Mouse (Mus musculus): ENCODE measurements around the gene Hlx.

- TF ChIP-seq HCFC1 (IDR thresholded peaks at IDR 0.05; ENCODE audit: borderline replicate concordance, insufficient read depth, low read length), result no peak
- TF ChIP-seq ZC3H11A (IDR thresholded peaks at IDR 0.05; ENCODE audit: borderline replicate concordance, low read depth, low read length), result no peak
Observed at GRCm38 (mm10) chr1:184761988-184762387, 29.6 kb upstream of the Hlx start.
